Mouse (Mus musculus): Measurements from ENCODE around the gene Il1r2.

The Il1r2 gene

GRCm38 (mm10) chr1:40132721-40133120 is 58.8 kb downstream of the Il1r2 start:
- no peak for DNase-seq (ENCODE audit: low spot score)

- DNase-seq (ENCODE audit: low spot score), result no peak
Measured at GRCm38 (mm10) chr1:40133567-40133966, 59.7 kb downstream of the Il1r2 start.

- no peak for DNase-seq (ENCODE audit: low spot score)
Measured at GRCm38 (mm10) chr1:40139798-40140532, 66.1 kb downstream of the Il1r2 start.

GRCm38 (mm10) chr1:40156096-40156495 is 82.2 kb downstream of the Il1r2 start:
- DNase-seq (ENCODE audit: low spot score), result no peak

- no peak for DNase-seq (ENCODE audit: low spot score)
Measured at GRCm38 (mm10) chr1:40163329-40163917, 89.5 kb downstream of the Il1r2 start.

DNA sequence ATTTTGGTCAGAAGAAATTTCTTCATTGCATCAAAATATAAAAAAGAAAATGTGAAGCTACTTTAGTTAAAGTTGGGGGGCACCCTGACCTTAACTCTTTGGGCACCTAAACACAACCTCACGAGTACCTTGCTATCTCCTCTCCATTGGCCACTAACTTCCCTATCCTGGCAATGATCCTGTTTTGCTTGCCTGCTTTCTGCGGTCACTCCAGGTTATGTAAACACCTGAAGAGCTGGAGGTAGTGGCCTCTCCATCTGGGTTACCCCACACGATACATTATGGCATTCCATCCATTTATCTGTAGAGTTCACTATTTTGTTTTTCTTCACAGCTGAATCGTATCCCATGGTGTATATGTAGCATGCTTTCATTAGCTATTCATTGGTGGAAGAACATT is 90.5 kb downstream of the Il1r2 start:
- no peak for DNase-seq (ENCODE audit: low spot score)

DNA sequence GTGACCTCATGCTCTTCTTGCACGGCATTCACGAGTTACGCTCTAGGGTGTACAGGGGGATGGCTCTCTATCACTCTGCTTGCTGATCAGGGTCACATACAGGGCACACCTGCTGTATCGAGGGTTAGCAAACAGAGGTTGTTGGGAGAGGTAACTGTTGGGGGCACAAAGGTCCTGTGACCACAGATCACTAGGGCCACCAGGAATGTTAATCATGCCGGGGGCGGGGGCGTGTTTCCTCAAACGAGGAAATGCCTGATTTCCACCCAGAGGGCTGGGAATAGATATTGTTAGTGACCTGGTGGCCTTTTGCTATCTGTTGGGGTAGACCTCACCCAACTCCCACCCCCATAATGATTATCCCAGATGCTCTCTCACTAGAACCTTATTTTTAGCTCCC is 93.7 kb downstream of the Il1r2 start:
- no peak for DNase-seq (ENCODE audit: low spot score)

GRCm38 (mm10) chr1:40171878-40172277 is 98.0 kb downstream of the Il1r2 start:
- no peak for DNase-seq (ENCODE audit: low spot score)

- no peak for DNase-seq (ENCODE audit: low spot score)
Measured at GRCm38 (mm10) chr1:40174146-40174545, 100.3 kb downstream of the Il1r2 start.

Measured in spleen, adult 12 weeks (tissue).